Mouse (Mus musculus): Measurements from ENCODE around the gene D16Ertd472e. TPM values are rescaled to one million over a fixed set of nuclear protein-coding genes. Genes with fewer than 3 reads are reported as not detected.

The D16Ertd472e gene
- polyA plus RNA-seq, 1 experiment, result 7.0 TPM

DNA sequence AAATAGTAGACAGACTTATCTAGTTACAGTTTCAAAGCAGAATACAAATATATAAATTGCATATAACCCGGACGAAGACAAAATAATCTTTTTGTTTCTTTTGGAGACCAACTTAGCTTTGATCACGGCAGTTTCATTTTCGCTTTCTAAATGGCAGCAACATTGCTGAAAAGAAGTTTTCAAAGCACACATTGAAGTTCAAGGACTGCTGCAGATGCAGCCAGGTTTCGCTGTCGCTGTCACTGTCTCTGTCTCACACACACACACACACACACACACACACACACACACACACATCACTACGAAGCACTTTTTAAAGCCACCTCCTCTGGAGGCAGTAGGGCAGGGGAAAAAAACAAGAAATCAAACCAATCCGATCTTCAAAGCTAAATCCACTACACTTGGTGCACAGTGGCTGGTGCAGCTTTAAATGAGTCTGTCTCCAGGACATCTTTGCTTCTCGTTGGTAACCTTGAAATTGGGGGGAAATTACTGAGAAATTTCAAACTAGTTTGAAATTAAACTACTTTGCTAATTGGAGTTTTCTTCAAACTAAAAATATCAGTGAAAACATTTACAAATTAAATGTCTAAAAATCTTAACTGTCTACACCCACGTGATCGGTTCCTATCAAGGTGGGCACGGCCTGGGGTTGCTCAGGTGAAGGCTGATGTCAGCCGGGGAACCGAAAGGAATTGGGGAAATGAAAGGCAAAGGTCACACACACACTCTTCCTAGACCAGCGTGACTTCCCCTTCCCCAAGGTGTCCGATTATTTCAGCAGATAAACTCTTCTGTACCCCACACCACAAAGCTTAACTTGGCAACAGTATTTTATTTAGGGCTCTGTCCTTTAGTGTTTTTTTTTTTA, 35.9 kb downstream of the D16Ertd472e start:
- H3K4me3 ChIP-seq (replicated peaks; ENCODE audit: insufficient read depth, low read depth, low read length), result no peak overlapping the region
- H3K27ac ChIP-seq (ENCODE audit: insufficient read depth, low read length), result no peak overlapping the region
- H3K27me3 ChIP-seq (ENCODE audit: control insufficient read depth, insufficient read depth, low read length), result no peaks in the 10 kb centered on the region
- H3K4me1 ChIP-seq (ENCODE audit: control insufficient read depth, insufficient read depth, low read length), result no peaks in the 10 kb centered on the region
- 90% methylated on average over 16 of the region's 16 CpGs for WGBS
- no peak for TF ChIP-seq POLR2A (IDR thresholded peaks at IDR 0.05; ENCODE audit: borderline replicate concordance, insufficient read depth, low read length)
- TF ChIP-seq CTCF (IDR thresholded peaks at IDR 0.05; ENCODE audit: borderline replicate concordance, insufficient read depth, low read depth, low read length), result no peak
- no peak for DNase-seq

DNA sequence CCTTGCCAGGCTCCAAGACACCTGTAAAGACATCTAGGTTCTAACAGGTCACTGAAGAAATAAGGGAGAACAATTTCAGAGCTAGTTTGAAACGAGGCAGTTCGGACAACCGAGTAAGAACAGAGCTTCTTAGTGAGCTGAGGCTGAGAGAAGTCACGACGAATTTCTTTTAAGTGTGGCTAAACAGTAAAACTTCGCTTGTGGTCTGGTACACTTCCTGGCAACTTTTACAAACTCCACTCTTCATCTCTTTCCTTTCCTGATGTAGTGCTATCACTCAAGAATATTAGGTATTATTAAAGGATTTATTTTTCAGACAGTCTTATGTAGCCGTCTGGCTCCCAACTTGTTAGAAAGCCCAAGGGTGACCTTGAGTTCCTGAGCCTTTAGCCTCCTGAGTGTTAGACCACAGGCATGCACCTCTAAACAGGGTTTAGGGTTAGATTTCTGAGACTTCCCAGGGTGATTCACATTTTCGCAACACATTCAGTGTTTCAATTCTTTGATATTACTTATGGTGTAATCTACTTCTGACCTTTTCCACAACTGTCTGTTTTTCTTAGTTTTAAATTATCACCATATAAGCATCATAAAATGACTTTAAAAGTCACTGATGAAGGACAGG, 38.6 kb downstream of the D16Ertd472e start:
- no peaks in the 10 kb centered on the region for H3K27me3 ChIP-seq (ENCODE audit: control insufficient read depth, insufficient read depth, low read length)
- 92% methylated on average over 8 of the region's 8 CpGs for WGBS
- no peak overlapping the region for H3K4me3 ChIP-seq (replicated peaks; ENCODE audit: insufficient read depth, low read depth, low read length)
- no peaks in the 10 kb centered on the region for H3K4me1 ChIP-seq (ENCODE audit: control insufficient read depth, insufficient read depth, low read length)
- no peak overlapping the region for H3K27ac ChIP-seq (ENCODE audit: insufficient read depth, low read length)
- no peak for DNase-seq
- TF ChIP-seq POLR2A (IDR thresholded peaks at IDR 0.05; ENCODE audit: borderline replicate concordance, insufficient read depth, low read length) (no peak), CTCF (IDR thresholded peaks at IDR 0.05; ENCODE audit: borderline replicate concordance, insufficient read depth, low read depth, low read length) (no peak)

DNA sequence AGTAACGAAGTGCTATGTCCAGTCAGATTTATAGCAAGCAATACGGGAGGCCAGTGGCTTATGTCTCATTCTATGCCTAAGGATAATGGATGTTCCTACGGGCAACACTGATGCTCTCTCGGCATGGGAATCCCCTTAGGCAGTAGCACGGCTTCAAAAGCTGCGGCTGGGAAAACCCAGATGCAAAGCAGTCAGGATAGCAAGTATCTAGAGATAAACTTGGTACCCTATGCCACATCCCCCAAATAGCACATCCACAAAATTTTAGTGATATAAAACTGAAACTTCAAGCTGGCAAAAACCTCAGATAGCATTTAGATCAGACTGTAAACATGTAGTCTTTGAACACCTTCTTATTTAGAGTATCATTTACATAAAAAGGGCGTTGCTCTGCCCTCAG, 39.2 kb downstream of the D16Ertd472e start:
- no peaks in the 10 kb centered on the region for H3K4me1 ChIP-seq (ENCODE audit: control insufficient read depth, insufficient read depth, low read length)
- WGBS, result 87% methylated on average over 7 of the region's 7 CpGs

DNA sequence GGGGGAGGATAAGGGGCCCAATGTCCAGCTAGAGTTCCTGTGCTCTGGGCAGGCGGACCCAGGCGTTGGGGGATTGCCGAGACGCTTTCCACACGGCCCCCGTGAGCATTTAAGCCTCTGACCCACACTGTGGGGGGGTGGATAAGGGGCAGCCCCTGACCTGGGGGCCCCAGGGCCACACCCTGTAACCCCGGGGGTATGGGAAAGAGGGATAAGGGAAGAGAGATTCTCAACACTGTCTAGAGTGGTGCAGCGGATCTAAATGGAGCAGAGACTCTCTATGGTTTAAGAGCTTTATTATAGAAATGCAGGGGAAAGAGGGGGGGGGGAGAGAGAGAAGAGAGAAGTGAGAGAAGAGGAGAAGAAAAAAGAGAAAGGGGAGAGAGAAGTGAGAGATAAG, 42.0 kb downstream of the D16Ertd472e start:
- H3K27me3 ChIP-seq (ENCODE audit: control insufficient read depth, insufficient read depth, low read length), result no peaks in the 10 kb centered on the region
- TF ChIP-seq CTCF (IDR thresholded peaks at IDR 0.05; ENCODE audit: borderline replicate concordance, insufficient read depth, low read depth, low read length), result no peak
- TF ChIP-seq POLR2A (IDR thresholded peaks at IDR 0.05; ENCODE audit: borderline replicate concordance, insufficient read depth, low read length), result no peak
- 74% methylated on average over 8 of the region's 8 CpGs for WGBS
- H3K4me1 ChIP-seq (ENCODE audit: control insufficient read depth, insufficient read depth, low read length), result no peaks in the 10 kb centered on the region
- H3K27ac ChIP-seq (ENCODE audit: insufficient read depth, low read length), result no peak overlapping the region
- DNase-seq, result no peak
- H3K4me3 ChIP-seq (replicated peaks; ENCODE audit: insufficient read depth, low read depth, low read length), result no peak overlapping the region

More for the DNA sequence above, 39.2 kb downstream of the D16Ertd472e start:
- Histone ChIP-seq H3K27me3 (ENCODE audit: control insufficient read depth, insufficient read depth, low read length) (no peaks in the 10 kb centered on the region), H3K4me3 (replicated peaks; ENCODE audit: insufficient read depth, low read depth, low read length) (no peak overlapping the region), H3K27ac (ENCODE audit: insufficient read depth, low read length) (no peak overlapping the region)
- no peak for TF ChIP-seq POLR2A (IDR thresholded peaks at IDR 0.05; ENCODE audit: borderline replicate concordance, insufficient read depth, low read length)
- TF ChIP-seq CTCF (IDR thresholded peaks at IDR 0.05; ENCODE audit: borderline replicate concordance, insufficient read depth, low read depth, low read length), result no peak
- no peak for DNase-seq

DNA sequence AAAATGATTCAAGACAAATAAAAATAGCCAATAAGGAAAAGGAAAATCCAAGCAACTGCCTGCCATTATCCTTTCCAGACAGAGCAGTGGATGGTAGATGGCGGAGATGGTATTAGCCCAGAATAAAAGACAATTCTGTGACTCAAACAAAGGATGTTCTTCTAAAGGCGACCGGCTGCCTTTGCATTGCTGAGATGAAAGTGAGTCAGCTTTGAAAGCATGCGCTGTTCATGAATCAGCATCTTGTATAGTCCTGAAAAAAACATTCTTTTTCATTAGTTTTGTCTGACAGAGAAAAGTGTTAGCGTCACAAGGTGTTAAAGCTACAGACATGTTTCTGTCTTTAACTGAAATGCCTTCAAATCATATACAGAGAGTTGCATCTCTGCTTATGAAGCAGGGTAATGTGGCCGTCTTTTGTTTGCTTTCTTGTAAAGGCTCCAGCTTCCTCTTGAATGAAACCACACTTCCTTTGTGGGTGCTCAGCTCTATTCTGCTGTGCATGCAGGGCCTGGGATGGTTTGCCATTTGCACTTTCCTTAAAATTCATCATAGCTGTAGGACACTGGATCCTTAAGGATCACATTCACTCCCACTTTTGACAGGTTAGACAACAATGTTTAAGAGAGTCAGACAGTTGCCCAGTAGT, 44.4 kb downstream of the D16Ertd472e start:
- Histone ChIP-seq H3K27ac (ENCODE audit: insufficient read depth, low read length) (no peak overlapping the region), H3K27me3 (ENCODE audit: control insufficient read depth, insufficient read depth, low read length) (no peaks in the 10 kb centered on the region), H3K4me3 (replicated peaks; ENCODE audit: insufficient read depth, low read depth, low read length) (no peak overlapping the region), H3K4me1 (ENCODE audit: control insufficient read depth, insufficient read depth, low read length) (no peaks in the 10 kb centered on the region)
- no peak for DNase-seq
- TF ChIP-seq POLR2A (IDR thresholded peaks at IDR 0.05; ENCODE audit: borderline replicate concordance, insufficient read depth, low read length) (no peak), CTCF (IDR thresholded peaks at IDR 0.05; ENCODE audit: borderline replicate concordance, insufficient read depth, low read depth, low read length) (no peak)
- WGBS, result 67% methylated on average over 6 of the region's 6 CpGs

DNA sequence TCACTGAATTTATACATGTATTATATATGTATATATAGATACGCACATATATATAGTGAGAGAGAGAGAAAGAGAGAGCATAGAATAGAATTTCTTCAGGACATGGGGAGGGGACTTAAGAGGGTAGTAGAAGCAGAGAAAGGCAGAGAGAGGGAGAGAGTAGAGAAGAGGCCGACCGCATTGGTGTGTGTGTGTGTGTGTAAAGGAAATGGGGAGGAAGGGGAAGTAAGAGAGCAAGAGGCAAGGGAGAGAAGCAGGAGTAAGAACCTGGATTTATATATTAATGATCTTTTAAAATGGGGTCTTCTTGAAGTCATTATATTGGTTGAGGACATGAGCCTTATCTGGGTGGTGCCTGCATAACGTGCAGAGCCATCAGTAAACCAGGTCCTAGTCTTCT, 53.5 kb downstream of the D16Ertd472e start:
- WGBS, result 88% methylated on average over 4 of the region's 4 CpGs
- no peak for DNase-seq
- no peak for TF ChIP-seq POLR2A (IDR thresholded peaks at IDR 0.05; ENCODE audit: borderline replicate concordance, insufficient read depth, low read length)
- no peak for TF ChIP-seq CTCF (IDR thresholded peaks at IDR 0.05; ENCODE audit: borderline replicate concordance, insufficient read depth, low read depth, low read length)
- Histone ChIP-seq H3K27ac (ENCODE audit: insufficient read depth, low read length) (no peak overlapping the region), H3K27me3 (ENCODE audit: control insufficient read depth, insufficient read depth, low read length) (no peaks in the 10 kb centered on the region), H3K4me1 (ENCODE audit: control insufficient read depth, insufficient read depth, low read length) (no peaks in the 10 kb centered on the region), H3K4me3 (replicated peaks; ENCODE audit: insufficient read depth, low read depth, low read length) (no peak overlapping the region)

DNA sequence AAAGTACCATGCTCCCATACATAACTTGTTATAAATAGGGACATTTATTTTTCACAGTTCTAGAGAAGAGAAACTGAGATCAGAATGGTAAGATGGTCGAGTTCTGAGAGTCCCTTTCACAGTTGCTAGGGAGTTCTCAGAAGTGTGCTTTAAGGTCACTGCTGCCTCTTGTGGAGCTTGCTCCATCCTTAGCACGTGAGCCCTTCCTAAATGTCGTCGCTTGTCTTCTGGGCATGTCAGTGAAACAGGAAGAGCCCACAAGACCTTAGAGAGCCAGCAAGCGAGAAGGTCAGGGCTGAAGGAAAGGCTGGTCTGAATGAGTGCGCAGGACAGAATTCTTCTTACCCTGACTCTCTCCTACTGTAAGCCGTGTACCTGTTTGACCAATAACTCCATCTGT, 57.8 kb downstream of the D16Ertd472e start:
- 79% methylated on average over 7 of the region's 7 CpGs for WGBS
- Histone ChIP-seq H3K4me3 (replicated peaks; ENCODE audit: insufficient read depth, low read depth, low read length) (no peak overlapping the region), H3K27ac (ENCODE audit: insufficient read depth, low read length) (no peak overlapping the region), H3K4me1 (ENCODE audit: control insufficient read depth, insufficient read depth, low read length) (no peaks in the 10 kb centered on the region), H3K27me3 (ENCODE audit: control insufficient read depth, insufficient read depth, low read length) (no peaks in the 10 kb centered on the region)
- DNase-seq, result no peak
- TF ChIP-seq CTCF (IDR thresholded peaks at IDR 0.05; ENCODE audit: borderline replicate concordance, insufficient read depth, low read depth, low read length) (no peak), POLR2A (IDR thresholded peaks at IDR 0.05; ENCODE audit: borderline replicate concordance, insufficient read depth, low read length) (no peak)
